Mouse (Mus musculus): ENCODE data around the gene Rpl21. TPM values are rescaled to one million over a fixed set of nuclear protein-coding genes. Genes with fewer than 3 reads are reported as not detected.

Gene Rpl21
- polyA plus RNA-seq (2012; rRNA removed), result 452 and 463 TPM in 2 replicates

DNA sequence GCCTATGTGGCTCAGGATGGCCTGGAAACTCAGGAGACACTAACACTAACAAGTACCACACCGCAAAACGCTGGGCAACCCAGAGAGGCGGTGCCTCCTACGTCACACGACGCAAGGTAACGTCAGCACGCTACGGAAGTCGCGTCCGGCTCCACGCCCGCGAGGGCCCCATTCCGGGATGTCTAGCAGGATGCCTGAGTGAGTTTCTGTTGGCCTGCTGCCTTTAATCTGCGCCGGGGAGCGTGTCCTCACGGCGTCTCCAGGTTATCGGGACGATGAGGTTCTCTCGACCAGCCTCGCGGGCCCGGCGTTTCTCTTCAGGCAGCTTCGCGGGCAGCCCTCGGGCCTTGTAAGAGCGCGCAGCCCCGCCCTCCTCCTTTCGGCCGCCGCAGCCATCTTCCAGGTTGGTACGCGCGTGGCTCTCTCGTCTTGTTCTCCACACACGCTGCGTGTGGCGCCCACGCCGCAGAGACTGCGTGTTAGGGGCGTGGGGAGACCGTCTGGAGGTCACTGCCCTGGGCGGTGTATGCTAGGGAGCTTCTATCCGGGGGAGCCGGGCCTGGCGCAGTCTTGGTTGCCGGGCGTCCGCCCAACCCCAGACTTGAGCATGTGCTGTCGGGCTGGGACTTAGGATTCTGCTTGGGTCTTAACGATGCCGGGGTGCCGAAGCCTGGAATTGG lies at the start of gene Rpl21:
Rpl21 (plus strand) TSS at position 122 of the 680 bp plus-strand sequence.
- peak; percentile 88 to 96 for DNase-seq (ENCODE audit: extremely low spot score in 1 of 2, low spot score in 1 of 2)

DNA sequence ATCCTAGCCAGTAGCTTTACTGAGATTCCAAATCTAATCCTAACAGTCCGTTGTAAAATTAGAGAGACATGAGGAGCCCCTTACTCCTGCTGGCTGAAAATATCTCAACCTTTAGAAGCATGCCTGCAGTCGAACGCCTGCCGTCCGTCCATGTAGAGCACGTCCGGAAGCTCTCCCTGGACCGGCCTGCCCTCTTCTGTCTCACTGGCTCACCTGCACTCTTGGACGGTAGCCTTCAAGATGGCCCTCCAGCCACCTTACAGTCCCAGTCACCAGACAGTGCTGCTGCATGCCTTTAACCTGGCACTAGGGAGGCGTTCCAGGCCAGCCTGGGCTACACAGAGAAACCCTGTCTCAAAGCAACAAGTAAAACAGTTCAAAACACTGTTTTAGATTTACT lies 49.4 kb upstream of the Rpl21 start:
- DNase-seq (ENCODE audit: extremely low spot score in 1 of 2, low spot score in 1 of 2), result no peak

DNA sequence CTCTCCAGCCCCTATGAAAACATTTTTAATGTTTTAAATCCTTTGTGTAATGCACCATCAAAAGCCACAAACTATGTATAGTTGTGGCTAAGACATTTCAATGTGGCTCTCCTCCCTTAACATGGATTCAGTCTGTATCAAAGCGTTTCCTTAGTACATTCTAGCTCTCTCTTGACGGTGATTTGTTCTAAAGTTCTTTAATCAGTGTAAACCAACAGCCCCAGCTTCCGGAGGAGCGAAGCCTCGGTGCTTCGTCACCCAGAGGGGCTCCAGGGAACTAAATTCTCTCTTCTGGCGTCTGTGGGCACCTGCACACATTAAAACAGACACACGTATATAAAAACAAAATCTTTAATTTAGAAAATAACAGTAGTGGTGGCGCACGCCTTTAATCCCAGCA lies 48.8 kb upstream of the Rpl21 start:
- DNase-seq (ENCODE audit: extremely low spot score in 1 of 2, low spot score in 1 of 2), result no peak

DNA sequence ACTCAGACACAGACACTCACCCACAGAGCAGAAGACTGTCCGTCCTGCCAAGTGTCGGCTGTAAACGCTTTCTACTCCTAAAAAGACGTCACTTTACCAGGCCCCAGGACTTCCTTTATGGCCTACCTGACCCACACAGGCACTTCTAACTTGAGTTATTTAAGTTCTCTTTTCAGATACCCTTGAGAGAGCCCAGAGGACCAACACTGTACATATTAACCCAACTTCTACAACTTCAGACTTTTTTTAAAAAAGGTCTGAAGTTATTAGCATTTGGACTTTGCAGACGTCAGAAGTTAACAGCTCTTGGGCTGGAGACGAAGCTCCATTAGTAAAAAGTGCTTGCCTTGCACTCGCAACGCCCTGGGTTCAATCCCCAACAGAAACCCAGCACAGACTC lies 46.6 kb upstream of the Rpl21 start:
- DNase-seq (ENCODE audit: extremely low spot score in 1 of 2, low spot score in 1 of 2), result no peak

DNA sequence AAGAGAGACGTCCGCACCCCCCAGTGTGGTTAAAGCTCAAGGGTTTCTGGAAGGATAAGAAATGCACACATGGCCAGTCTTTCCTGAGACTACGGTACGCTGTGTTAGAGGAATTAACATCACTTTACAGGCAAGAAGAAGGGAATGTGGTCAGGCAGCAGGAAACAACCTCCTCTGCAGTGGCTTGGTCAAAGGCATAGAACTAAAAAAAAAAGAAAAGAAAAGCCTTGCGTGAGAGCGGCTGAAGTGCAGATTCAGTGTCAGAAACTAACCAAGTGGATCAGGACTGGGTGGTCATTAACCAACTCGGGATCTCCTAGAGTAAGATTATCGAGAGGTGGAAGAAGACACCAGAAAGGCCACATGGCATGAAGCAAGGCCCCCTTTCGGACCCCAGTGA lies 43.3 kb upstream of the Rpl21 start:
- DNase-seq (ENCODE audit: extremely low spot score in 1 of 2, low spot score in 1 of 2), result no peak

DNA sequence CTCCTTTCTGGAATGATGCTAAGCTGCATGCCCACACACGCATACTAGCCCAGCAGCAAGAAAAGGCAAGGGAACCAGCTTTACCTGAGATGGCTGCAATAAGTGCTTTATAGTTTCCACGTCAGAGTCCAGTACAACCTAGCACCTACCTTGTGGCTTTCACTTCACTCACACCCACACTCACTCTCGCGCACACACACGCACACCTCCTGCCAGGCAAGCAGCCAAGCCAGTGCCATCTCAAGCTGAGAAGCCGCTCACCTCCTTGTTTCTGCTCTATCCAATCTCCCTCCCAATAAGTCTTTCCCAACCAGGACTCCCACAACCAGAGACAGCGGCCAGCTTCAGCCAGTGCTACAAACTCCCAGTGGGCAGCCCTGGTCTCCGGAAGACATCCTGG lies 41.7 kb upstream of the Rpl21 start:
- no peak for DNase-seq (ENCODE audit: extremely low spot score in 1 of 2, low spot score in 1 of 2)

DNA sequence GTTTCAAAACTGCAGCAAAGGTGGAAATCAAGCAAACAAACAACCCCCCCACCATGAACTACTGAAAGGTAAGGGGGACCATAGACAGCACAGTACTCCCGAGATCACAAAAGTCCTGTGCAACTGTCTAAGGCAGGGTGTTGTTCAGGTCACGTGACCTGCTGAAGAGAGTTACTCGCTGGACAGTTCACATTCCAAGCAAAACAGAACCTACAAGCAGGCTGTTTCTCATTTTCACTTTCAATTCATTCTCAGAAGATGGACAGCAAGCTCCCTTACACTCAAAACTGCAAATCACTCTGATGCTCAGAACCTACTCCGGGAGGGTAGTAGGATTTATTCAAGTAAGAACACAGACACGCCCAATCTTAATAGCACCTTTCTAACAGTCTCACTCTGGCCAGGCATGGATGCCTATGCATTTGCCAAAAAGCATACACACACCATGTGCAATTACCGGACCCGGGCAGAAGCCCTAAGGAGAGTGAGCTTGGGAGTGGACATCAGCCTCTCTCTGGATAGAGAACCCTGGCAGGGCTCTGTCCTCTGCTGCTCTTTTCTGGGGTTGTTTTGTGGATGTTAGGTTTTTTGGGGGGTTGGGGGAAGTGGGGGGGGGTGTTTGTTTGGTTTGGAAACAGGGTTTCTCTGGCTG lies 40.4 kb upstream of the Rpl21 start:
- no peak for DNase-seq (ENCODE audit: extremely low spot score in 1 of 2, low spot score in 1 of 2)

DNA sequence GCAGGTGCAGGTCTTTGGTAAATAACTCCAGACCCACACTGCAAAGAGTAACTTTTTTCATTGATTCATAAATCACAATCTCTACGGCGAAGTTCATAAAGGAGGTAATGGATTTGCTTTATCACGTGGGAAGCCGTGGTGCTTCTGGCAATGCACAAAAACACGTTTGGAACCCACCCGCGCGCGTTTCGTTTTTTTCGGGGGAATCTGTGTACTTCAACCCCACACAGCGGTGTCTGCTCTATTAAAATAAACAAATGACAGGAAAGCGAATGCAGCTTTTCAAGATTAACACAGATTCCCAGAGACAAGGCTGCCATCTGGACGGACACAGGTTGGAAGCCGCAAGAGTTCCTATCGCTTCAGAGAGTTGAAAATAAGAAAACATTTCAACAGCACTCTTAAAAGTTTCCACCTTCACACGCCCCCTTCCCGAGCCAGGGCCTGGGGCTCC lies 39.0 kb upstream of the Rpl21 start:
- DNase-seq (ENCODE audit: extremely low spot score in 1 of 2, low spot score in 1 of 2), result no peak

DNA sequence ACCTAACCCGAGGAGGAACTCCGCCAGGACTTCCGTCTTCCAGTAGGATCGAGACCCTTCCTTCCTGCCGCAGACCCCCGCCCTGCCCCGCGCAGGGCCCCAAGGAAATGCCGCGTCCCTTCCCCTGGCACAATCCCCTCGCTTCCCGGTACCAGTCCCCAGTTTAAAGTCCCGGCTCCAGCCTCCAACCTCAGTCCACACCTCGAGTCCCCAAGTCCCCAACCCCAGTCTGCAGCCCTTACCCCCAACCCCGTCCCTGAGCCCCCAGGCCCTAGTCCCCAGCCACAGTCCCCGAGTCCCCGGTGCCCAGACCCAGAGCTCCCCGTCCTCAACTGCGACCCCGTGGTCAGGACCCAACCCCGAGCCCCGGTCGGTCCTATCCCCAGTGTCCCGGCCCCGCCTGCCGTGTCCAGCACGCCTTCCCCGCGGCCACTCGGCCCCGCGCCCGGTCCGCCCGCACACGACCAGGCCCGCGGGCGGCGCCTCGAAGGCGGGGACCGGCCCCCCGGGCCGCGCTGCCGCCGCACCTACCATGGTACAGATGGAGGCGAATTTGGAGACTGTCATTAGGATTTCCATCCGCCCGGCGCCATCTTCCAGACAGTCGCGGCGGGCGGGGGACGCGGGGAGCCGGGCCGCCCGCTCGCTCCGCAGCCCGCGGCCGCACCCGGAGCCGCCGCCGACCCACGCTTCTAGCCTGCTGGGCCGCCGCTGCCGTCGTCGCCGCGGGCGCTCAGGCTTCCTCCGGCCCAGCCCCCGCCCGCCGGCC lies 38.4 kb upstream of the Rpl21 start:
- no peak for DNase-seq (ENCODE audit: extremely low spot score in 1 of 2, low spot score in 1 of 2)

DNA sequence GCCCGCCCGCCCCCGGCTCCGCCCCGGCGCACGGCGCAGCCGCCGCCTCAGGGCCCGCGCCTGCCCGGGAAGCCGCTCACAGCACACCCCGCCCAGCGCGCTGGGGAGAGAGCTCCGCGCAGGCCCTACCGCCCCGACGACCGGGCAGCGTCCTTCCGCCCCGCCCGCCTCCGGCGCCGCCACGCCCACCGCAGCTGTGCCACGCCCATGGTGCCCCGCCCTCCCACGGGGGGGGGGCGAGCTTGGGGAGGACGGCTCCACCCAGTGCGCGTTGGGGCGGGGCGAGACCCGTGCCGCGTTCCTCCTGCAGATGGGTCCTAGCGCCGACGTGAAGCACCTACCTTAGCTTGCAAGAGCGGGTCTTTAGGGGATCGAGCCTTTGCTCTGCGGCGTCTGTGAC lies 37.8 kb upstream of the Rpl21 start, which contains the start of gene Usp12:
Usp12 (minus strand) TSS at position 154 of the 400 bp plus-strand sequence.
- peak; percentile 92 to 98 for DNase-seq (ENCODE audit: extremely low spot score in 1 of 2, low spot score in 1 of 2)

DNA sequence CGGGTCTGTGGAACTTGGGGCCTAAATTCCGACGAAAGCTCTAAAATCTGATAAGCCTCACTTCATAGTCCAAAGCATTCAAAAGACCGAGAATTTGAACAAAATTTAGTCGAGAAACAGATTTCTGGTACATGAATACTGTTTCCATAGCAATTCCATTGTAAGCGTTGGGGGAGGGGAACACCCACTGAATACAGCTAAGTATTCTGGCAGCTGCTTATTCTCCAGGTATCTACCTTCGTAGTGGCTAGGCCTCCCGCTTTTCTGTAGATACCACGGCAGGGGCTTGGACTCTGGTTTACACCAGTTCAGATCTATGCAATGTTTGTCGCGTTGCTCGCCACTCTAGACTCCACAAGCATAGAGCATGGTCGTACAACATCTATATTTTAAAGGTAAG lies 37.0 kb upstream of the Rpl21 start:
- peak in 1 of 2 experiments; percentile 60 for DNase-seq (ENCODE audit: extremely low spot score in 1 of 2, low spot score in 1 of 2)

DNA sequence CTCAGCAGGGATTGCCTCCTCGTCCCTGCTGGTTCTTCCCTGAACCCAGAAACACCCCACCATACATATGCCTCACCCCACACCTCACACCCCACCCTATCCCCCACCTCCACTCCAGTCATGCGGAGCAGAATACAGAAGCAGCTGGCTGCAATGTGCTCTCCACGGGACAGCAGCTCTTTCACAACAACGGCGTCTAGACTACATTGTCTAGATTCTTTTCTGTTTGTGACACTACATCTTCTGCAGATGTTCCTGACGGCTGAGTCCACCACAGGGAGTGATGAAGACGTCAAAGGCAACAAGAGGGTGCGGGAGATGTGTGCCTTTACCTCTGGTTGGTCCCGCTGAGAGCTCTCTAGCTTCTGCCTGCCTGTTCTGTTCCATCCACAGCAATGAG lies 34.7 kb upstream of the Rpl21 start:
- DNase-seq (ENCODE audit: extremely low spot score in 1 of 2, low spot score in 1 of 2), result no peak

DNA sequence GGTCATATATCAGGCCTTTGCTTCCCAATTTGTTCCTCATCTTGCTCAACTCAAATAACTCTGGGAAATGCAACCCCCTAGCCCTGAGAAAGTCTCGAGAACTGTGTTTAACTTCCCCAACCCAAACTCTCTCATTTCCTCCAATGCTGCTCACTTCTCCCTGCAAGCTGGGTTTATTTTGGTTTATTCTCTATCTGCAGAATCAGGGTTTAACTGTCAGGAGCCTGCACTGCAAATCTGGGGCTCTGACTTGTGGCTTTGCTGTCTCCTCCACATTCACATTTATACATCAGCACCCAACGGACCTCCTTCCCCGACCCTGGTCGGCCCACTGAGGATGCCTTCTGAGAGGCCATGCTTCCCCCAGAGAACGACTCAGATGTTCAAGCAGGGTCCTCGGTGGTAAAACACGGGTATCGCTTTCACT lies 26.7 kb upstream of the Rpl21 start:
- DNase-seq (ENCODE audit: extremely low spot score in 1 of 2, low spot score in 1 of 2), result no peak

DNA sequence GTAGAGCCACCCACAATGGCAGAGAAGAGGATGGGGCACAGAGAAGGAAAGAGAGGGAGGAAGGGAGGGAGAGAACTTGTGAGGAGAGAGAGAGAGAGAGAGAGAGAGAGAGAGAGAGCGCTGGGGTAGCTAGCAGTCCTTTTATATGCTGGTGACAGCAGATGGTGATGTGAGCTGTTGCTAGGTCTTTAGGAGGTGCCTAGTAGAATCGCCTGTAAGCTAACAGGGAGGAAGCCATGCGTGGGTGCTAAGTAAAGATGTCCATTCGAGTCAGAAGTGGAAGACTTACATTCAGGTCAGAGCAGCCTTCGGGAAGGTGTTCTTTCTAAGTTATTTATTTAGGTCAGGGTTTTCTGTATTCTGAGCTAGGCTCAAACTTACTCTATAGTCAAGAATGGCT lies 22.7 kb upstream of the Rpl21 start:
- peak in 1 of 2 experiments; percentile 39 for DNase-seq (ENCODE audit: extremely low spot score in 1 of 2, low spot score in 1 of 2)

DNA sequence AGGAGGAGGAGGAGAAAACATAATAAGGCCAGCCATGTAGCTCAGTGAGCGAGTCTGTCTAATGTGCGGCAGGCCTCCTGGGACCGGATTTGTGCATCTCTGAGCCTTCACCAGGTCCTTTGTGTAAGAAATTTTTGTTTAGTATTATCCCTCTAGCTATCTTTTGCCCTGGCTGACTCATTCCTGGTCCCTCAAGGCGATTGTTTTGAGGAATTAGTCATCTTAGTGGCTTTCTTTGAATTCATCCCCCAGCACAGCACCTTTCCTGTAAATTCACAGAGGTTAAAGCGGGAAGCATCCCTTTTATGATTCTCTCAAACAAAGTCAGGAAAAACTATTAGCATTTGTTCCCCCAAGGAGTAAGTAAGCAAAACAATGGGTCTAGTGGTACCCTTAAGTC lies 19.8 kb upstream of the Rpl21 start:
- no peak for DNase-seq (ENCODE audit: extremely low spot score in 1 of 2, low spot score in 1 of 2)

DNA sequence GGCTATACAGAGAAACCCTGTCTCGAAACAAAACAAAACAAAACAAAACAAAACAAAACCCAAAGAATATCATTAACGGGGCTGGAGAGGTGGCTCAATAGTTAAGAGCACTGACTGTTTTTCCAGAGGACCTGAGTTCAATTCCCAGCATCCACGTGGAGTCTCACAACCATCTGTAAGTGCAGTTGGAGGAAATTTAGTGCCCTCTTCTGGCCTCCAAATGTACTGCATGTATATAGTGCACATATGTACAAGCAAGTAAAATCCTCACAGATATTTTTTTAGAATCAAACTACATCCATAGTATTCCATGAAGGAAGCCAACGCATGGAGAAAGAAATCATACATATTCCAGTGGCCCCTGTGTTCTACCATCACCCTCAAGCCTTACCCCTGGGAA lies 19.3 kb upstream of the Rpl21 start:
- DNase-seq (ENCODE audit: extremely low spot score in 1 of 2, low spot score in 1 of 2), result no peak

DNA sequence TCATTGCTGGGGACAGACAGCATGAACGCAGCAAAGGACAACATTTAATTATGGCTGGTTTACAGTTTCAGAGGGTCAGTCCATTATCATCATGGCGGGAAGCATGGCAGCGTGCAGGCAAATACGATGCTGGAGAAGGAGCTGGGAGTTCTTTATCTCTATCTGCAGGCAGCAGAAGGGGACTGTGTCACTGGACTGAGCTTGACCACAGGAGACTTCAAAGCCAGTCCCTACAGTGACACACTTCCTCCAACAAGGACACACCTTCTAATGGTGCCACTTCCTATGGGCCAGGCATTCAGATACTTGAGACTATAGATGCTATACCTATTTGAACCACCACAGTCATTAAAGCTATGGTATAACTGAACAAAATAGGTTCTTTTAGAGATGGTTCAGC lies 17.3 kb upstream of the Rpl21 start:
- DNase-seq (ENCODE audit: extremely low spot score in 1 of 2, low spot score in 1 of 2), result no peak

DNA sequence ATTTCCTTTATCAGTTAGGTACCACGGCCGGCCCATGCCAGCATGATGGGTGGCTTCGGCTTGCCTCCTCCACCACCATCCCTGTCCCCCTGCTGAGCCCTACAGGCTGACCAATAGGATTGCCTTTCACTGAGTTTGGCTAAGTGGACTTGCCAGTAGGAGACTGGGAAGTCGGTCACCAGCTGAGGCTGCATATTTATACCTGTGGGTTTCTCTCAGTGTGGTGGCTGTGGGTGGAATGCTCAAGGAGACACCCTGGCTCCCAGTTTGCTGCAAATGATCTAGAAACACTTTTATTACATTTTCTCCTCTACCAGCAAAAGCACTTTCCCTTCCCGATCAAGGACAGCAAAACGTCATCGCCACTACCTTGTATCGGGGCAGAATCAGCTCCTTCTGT lies 15.1 kb upstream of the Rpl21 start:
- DNase-seq (ENCODE audit: extremely low spot score in 1 of 2, low spot score in 1 of 2), result peak in 1 of 2 experiments; percentile 46

DNA sequence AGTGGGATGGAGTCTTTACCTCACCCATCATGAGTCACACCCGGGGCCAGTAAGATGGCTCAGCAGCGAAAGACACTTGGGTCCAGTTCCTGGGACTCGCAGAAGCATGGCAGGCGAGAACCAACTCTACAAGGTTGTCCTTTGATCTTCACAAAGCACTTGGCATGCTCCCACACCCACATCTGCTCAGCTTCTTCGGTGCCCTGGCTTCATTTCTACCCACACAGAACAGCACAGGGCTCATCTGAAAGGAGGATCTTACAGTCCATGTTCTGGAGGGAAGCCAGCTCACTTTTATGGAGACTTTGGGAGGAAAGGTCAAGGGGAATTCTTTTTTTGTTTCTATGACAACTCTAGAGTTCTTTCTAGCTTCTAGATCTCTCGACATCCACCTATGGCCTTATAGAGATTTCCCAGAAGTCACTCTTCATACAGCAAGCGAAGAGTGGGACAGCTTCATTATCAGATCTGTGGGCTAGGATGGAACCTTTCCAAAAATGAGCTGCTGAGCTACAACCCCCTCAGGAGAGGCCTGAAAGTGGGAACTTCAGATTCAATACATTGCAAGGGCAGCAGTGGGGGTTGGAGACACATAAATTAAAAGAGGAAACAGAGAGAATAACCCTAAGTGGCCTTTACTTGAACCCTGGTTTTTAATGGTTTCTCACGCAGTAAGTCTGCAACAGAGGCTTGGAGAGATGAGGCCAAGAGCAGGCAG lies 13.6 kb upstream of the Rpl21 start:
- peak in 1 of 2 experiments; percentile 28 for DNase-seq (ENCODE audit: extremely low spot score in 1 of 2, low spot score in 1 of 2)

DNA sequence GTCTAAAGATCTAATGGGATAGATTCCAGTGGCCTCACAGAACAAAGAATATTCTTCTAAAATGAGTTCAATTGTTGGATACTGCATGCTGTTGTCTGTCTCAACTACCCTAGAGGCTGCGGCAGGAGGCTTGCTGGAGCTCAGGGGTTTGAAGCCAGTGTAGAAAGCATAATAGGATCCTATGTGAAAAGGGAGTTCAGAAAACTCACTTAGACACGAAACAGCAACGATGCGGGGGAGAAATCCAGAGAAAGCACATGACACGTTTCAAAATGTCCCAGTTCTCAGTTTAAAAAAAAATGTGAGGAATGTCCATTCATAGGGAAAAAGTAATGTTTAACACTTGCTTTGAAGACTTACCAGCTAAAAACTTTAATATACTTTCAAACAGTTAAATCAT lies 9.7 kb upstream of the Rpl21 start:
- DNase-seq (ENCODE audit: extremely low spot score in 1 of 2, low spot score in 1 of 2), result peak in 1 of 2 experiments; percentile 46

DNA sequence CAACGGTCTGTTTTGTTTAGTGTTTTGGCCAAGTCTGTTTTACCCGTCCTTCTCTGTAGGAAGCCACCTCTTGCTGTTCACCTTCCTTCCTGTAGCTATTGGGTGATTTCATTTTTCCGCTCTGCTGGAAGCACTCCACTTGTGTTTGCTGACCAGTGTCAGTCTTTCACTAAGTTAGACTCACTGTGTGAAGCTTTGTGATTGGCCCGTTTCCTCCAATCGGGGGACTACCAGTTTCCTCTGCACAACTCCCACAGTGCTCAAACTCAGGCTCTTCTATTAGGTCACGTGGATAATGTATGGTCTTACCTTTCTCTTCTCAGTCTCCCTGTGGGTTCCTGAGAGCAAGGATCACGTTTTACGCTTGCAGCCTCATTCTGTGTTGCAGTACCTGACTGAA lies 3.2 kb upstream of the Rpl21 start:
- no peak for DNase-seq (ENCODE audit: extremely low spot score in 1 of 2, low spot score in 1 of 2)
